ENCODE assay signal across 9 mouse cellular contexts in genomic region chr2:31965110-31965509, GRCm38 (mm10). TPM values are rescaled to one million over a fixed set of nuclear protein-coding genes. Genes with fewer than 3 reads are reported as not detected.
DNase-seq lines count a peak whose midpoint lies in the region; ATAC-seq and TF ChIP-seq lines count a peak whose summit lies in the region.
"Had no signal": no experiment of that assay in that cellular context is flagged by ENCODE, and none has a peak within 500 bp of the region (broad histone marks: within the 10 kb centered on the region; RNA-seq: fewer than 3 reads in every experiment).

No protein-coding gene starts in this region.

- H3K4me2 ChIP-seq in liver, embryonic 12.5 days = no peak overlapping the region
- H3K4me2 ChIP-seq in liver, embryonic 14.5 days (ENCODE audit: low read depth) = no peak overlapping the region

- ATAC-seq in liver, embryonic 12.5 days = no peak
- no peak for ATAC-seq in liver, embryonic 14.5 days (ENCODE audit: insufficient read depth)
- ATAC-seq: Patski had no signal

- no peak for DNase-seq in cerebellum, adult 2 months
- no peak for DNase-seq in cerebellum, adult 11-12 months
- DNase-seq in liver = peak; percentile 73
- peak; percentile 58 for DNase-seq in c-Kit-positive CD71-positive TER-119-negative erythroid progenitor cells, embryonic 14.5 days (ENCODE audit: low read depth)
- peak; percentile 25 to 41 (median 30) for DNase-seq in liver, embryonic 14.5 days (ENCODE audit: low read depth in 3 of 3, low spot score in 3 of 3)
- peak; percentile 71 for DNase-seq in testis, postnatal 10 days (ENCODE audit: low spot score)
- no peak for DNase-seq in cerebellum, postnatal 4 days (ENCODE audit: low spot score in 2 of 2)

- peaks cover 16% of the 10 kb centered on the region for H3K4me1 ChIP-seq in cerebellum, adult 2 months (ENCODE audit: control insufficient read depth, insufficient read depth, low read length)
- 0 out of 2 replicates have a peak, but pooled peaks cover 5% of the 10 kb centered on the region for H3K4me1 ChIP-seq in liver, embryonic 12.5 days
- 0 out of 4 replicates have a peak, but pooled peaks cover 0 to 2% of the 10 kb centered on the region in 2 experiments for H3K4me1 ChIP-seq in liver, embryonic 14.5 days (replicated peaks; ENCODE audit: control insufficient read depth in 2 of 2, insufficient read depth in 2 of 2, low read length in 1 of 2)

- TF ChIP-seq POLR2A in cerebellum, adult 2 months (IDR thresholded peaks at IDR 0.05; ENCODE audit: borderline replicate concordance, insufficient read depth, low read length) = no peak

- no peaks in the 10 kb centered on the region for H3K9me3 ChIP-seq in liver, embryonic 12.5 days (replicated peaks)
- no peaks in the 10 kb centered on the region for H3K9me3 ChIP-seq in liver, embryonic 14.5 days (ENCODE audit: control insufficient read depth, low read length)

- no peaks in the 10 kb centered on the region for H3K36me3 ChIP-seq in liver, embryonic 12.5 days
- H3K36me3 ChIP-seq in liver, embryonic 14.5 days (replicated peaks; ENCODE audit: control insufficient read depth, insufficient read depth, low read depth) = no peaks in the 10 kb centered on the region

- H3K27ac ChIP-seq in cerebellum, adult 2 months (ENCODE audit: insufficient read depth, low read length) = no peak overlapping the region
- no peak overlapping the region for H3K27ac ChIP-seq in liver, embryonic 12.5 days
- H3K27ac ChIP-seq in liver, embryonic 14.5 days = no peak overlapping the region

- TF ChIP-seq EP300 in liver, embryonic 14.5 days (IDR thresholded peaks at IDR 0.05; ENCODE audit: low read depth) = no peak

- H3K4me3 ChIP-seq in cerebellum, adult 2 months (replicated peaks; ENCODE audit: insufficient read depth, low read depth, low read length) = no peak overlapping the region
- H3K4me3 ChIP-seq in liver, embryonic 12.5 days = no peak overlapping the region
- no peak overlapping the region for H3K4me3 ChIP-seq in liver, embryonic 14.5 days (ENCODE audit: insufficient read depth in 1 of 2, low read depth in 2 of 2, low read length in 2 of 2)

- no peak overlapping the region for H3K9ac ChIP-seq in liver, embryonic 12.5 days
- H3K9ac ChIP-seq in liver, embryonic 14.5 days (replicated peaks) = no peak overlapping the region

- no peaks in the 10 kb centered on the region for H3K27me3 ChIP-seq in cerebellum, adult 2 months (ENCODE audit: control insufficient read depth, insufficient read depth, low read length)
- H3K27me3 ChIP-seq in liver, embryonic 12.5 days (replicated peaks) = no peaks in the 10 kb centered on the region; the same call in 1 of the 2 replicates
- no peaks in the 10 kb centered on the region for H3K27me3 ChIP-seq in liver, embryonic 14.5 days (ENCODE audit: control insufficient read depth, insufficient read depth, low read length)
- H3K27me3 ChIP-seq: Patski had no signal

- TF ChIP-seq CTCF in cerebellum, adult 2 months (IDR thresholded peaks at IDR 0.05; ENCODE audit: borderline replicate concordance, insufficient read depth, low read depth, low read length) = peak; percentile 28; the same call in 1 of the 2 replicates
- TF ChIP-seq CTCF in liver, embryonic 14.5 days (IDR thresholded peaks at IDR 0.05; ENCODE audit: low read depth) = peak; percentile 93

RNA-seq across cellular contexts. Expression of gene Nup214, which starts 9.1 kb away (rescaled TPM):
- polyA plus RNA-seq in cerebellum, adult 2 months (2012; rRNA removed) = 43.7 and 47.0 TPM in 2 replicates
- polyA plus RNA-seq in liver, embryonic 12.5 days (2016; fragmentation: Nextera tagmentation; extraction: Ambion mirVana) = 67.8 and 70.7 TPM in 2 replicates
- 12.4 and 13.5 TPM in 2 replicates for polyA plus RNA-seq in liver, embryonic 14.5 days (2012; rRNA removed)
- polyA plus RNA-seq in liver, embryonic 14.5 days (2014; fragmentation: Nextera tagmentation; extraction: Ambion mirVana) = 33.6 and 40.4 TPM in 2 replicates

RNA-seq across cellular contexts. Expression of gene Aif1l, which starts 15.2 kb away (rescaled TPM):
- polyA plus RNA-seq in cerebellum, adult 2 months (2012; rRNA removed) = 11.7 and 14.1 TPM in 2 replicates
- 5.1 and 5.2 TPM in 2 replicates for polyA plus RNA-seq in liver, embryonic 12.5 days (2016; fragmentation: Nextera tagmentation; extraction: Ambion mirVana)
- polyA plus RNA-seq in liver, embryonic 14.5 days (2012; rRNA removed) = 1.1 and 1.3 TPM in 2 replicates
- polyA plus RNA-seq in liver, embryonic 14.5 days (2014; fragmentation: Nextera tagmentation; extraction: Ambion mirVana) = 1.5 and 2.2 TPM in 2 replicates

Comparison
In these comparisons a context has a peak if more than half of its experiments do, and no peak if none do; other contexts are left out.
1. DNase-seq: peak in liver (single experiment), c-Kit-positive CD71-positive TER-119-negative erythroid progenitor cells, embryonic 14.5 days (single experiment), liver, embryonic 14.5 days (3 of 3) and testis, postnatal 10 days (single experiment); none in cerebellum, adult 2 months (0 of 2), cerebellum, adult 11-12 months (single experiment) and cerebellum, postnatal 4 days (0 of 2).